Mouse (Mus musculus): Measurements from ENCODE around the gene Map2k7.
"Not testable (repeated sequence)": the region's sequence is repeated elsewhere in the genome, so short reads cannot be mapped to it uniquely, and the experiment has no call there.

Gene Map2k7

GRCm38 (mm10) chr8:4226323-4226722 lies 12.2 kb upstream of the Map2k7 start:
- DNase-seq (ENCODE audit: extremely low spot score, low read depth, low spot score) = no peak

- no peak for DNase-seq (ENCODE audit: extremely low spot score, low read depth, low spot score)
These were observed 11.7 kb upstream of the Map2k7 start, which contains the start of gene Lrrc8e for GRCm38 (mm10) chr8:4226739-4227347. Lrrc8e (plus strand) TSS chr8:4226827.

- DNase-seq (ENCODE audit: extremely low spot score, low read depth, low spot score) = no peak
These were observed 10.6 kb upstream of the Map2k7 start for GRCm38 (mm10) chr8:4227919-4228318.

GRCm38 (mm10) chr8:4229784-4230183 lies 8.8 kb upstream of the Map2k7 start:
- no peak for DNase-seq (ENCODE audit: extremely low spot score, low read depth, low spot score)

GRCm38 (mm10) chr8:4230612-4231351 lies 7.8 kb upstream of the Map2k7 start:
- no peak for DNase-seq (ENCODE audit: extremely low spot score, low read depth, low spot score)

- DNase-seq (ENCODE audit: extremely low spot score, low read depth, low spot score) = no peak
These were observed 616 bp upstream of the Map2k7 start for GRCm38 (mm10) chr8:4237814-4238433.

- DNase-seq (ENCODE audit: extremely low spot score, low read depth, low spot score) = no peak
These were observed 802 bp downstream of the Map2k7 start for GRCm38 (mm10) chr8:4239193-4239890.

GRCm38 (mm10) chr8:4245061-4245460 lies 6.5 kb downstream of the Map2k7 start:
- no peak for DNase-seq (ENCODE audit: extremely low spot score, low read depth, low spot score)

GRCm38 (mm10) chr8:4245737-4246136 lies 7.2 kb downstream of the Map2k7 start:
- DNase-seq (ENCODE audit: extremely low spot score, low read depth, low spot score) = no peak

- no peak for DNase-seq (ENCODE audit: extremely low spot score, low read depth, low spot score)
These were observed 8.7 kb downstream of the Map2k7 start for GRCm38 (mm10) chr8:4247241-4247640.

- DNase-seq (ENCODE audit: extremely low spot score, low read depth, low spot score) = no peak
These were observed 9.5 kb downstream of the Map2k7 start, which contains the start of gene Tgfbr3l for GRCm38 (mm10) chr8:4247951-4248540. Tgfbr3l (plus strand) TSS chr8:4248214.

- no peak for DNase-seq (ENCODE audit: extremely low spot score, low read depth, low spot score)
These were observed 10.7 kb downstream of the Map2k7 start for GRCm38 (mm10) chr8:4249213-4249612.

GRCm38 (mm10) chr8:4250306-4250970 lies 11.9 kb downstream of the Map2k7 start:
- no peak for DNase-seq (ENCODE audit: extremely low spot score, low read depth, low spot score)

GRCm38 (mm10) chr8:4252116-4252760 lies 13.7 kb downstream of the Map2k7 start:
- DNase-seq (ENCODE audit: extremely low spot score, low read depth, low spot score) = no peak

- DNase-seq (ENCODE audit: extremely low spot score, low read depth, low spot score) = no peak
These were observed 14.6 kb downstream of the Map2k7 start, which contains the start of gene Snapc2 for GRCm38 (mm10) chr8:4252934-4253841. Snapc2 (plus strand) TSS chr8:4253080.

GRCm38 (mm10) chr8:4254001-4254400 lies 15.5 kb downstream of the Map2k7 start:
- DNase-seq (ENCODE audit: extremely low spot score, low read depth, low spot score) = no peak

- not testable (repeated sequence) for DNase-seq (ENCODE audit: extremely low spot score, low read depth, low spot score)
These were observed 16.9 kb downstream of the Map2k7 start for GRCm38 (mm10) chr8:4255471-4255870.

- no peak for DNase-seq (ENCODE audit: extremely low spot score, low read depth, low spot score)
These were observed 18.4 kb downstream of the Map2k7 start for GRCm38 (mm10) chr8:4256911-4257310.

- DNase-seq (ENCODE audit: extremely low spot score, low read depth, low spot score) = no peak
These were observed 18.8 kb downstream of the Map2k7 start for GRCm38 (mm10) chr8:4257350-4257749.
